Mouse (Mus musculus): ENCODE measurements at regions not wholly inside any gene's neighbourhood (a gene's known extent, or its start where the extent isn't known, plus 50 kb on each side); places are given as distances from the start of the nearest gene placed in this dataset.
A peak's percentile ranks its signal among the peaks of the same experiment; 100 is the strongest.

GRCm38 (mm10) chr1:128832201-128832883, 240.2 kb upstream of the Cxcr4 start:
- TF ChIP-seq TCF12 (IDR thresholded peaks at IDR 0.05; ENCODE audit: low read depth, low read length) (peak; percentile 67), MAX (IDR thresholded peaks at IDR 0.05; ENCODE audit: low read length) (peak; percentile 66; the same call in 1 of the 2 replicates), ZC3H11A (IDR thresholded peaks at IDR 0.05; ENCODE audit: low read depth, low read length) (peak; percentile 89), TBP (conservative IDR thresholded peaks at IDR 0.05; ENCODE audit: low read depth, low read length) (0 out of 2 replicates have a peak, but pooled peaks have one; percentile 26), CTCF (conservative IDR thresholded peaks at IDR 0.05 in 1 of 2, IDR thresholded peaks at IDR 0.05 in 1 of 2; ENCODE audit: low read depth in 2 of 2, low read length in 2 of 2) (peak; percentile 74 to 94), ZNF384 (IDR thresholded peaks at IDR 0.05; ENCODE audit: low read depth, low read length) (peak; percentile 27; the same call in 1 of the 2 replicates), NRF1 (IDR thresholded peaks at IDR 0.05; ENCODE audit: low read depth, low read length) (no peak), SMC3 (IDR thresholded peaks at IDR 0.05; ENCODE audit: low read depth, low read length) (peak; percentile 89), SIN3A (IDR thresholded peaks at IDR 0.05; ENCODE audit: low read length) (peak; percentile 91), IRF4 (IDR thresholded peaks at IDR 0.05; ENCODE audit: low read depth, low read length) (peak; percentile 98), POLR2A (IDR thresholded peaks at IDR 0.05; ENCODE audit: low read depth, low read length) (no peak)

Measured in CH12.LX (cell line).